Mouse (Mus musculus): ENCODE data around the gene Carns1. TPM values are rescaled to one million over a fixed set of nuclear protein-coding genes. Genes with fewer than 3 reads are reported as not detected.

Gene Carns1
- polyA plus RNA-seq, 1 experiment from 2014 or later: 5.9 TPM

DNA sequence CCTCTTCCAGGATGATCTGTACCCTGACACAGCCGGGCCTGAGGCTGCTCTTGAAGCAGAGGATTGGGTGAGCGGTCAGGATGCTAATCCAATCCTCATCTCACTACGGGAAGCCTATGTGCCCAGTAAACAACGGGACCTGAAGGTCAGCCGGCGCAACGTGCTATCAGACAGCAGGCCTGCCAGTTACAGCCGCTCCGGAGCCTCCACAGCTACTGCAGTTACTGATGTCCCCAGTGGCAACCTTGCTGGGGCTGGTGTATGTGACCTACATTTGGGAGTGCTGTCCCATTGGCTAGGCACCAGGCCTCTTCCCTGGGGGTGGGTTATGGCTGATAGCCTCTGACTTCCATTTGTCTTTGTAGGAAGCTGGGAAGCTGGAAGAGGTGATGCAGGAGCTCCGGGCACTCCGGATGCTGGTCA is 22.0 kb downstream of the Carns1 start, which contains the start of gene Ptprcap:
Gene Ptprcap, plus strand, starts transcription at position 373 of the 423 bp plus-strand sequence.
- Histone ChIP-seq H3K27ac (replicated peaks) (peak within 1 kb of the TSS; percentile 3; the same call in 1 of the 2 replicates), H3K4me3 (replicated peaks) (no peak within 1 kb of the TSS), H3K27me3 (replicated peaks) (no peaks in the 10 kb centered on the region), H3K4me1 (peaks cover 25% of the 10 kb centered on the region), H3K9ac (replicated peaks) (no peak within 1 kb of the TSS), H3K4me2 (no peak within 1 kb of the TSS), H3K36me3 (peaks cover 48% of the 10 kb centered on the region), H3K9me3 (replicated peaks) (no peaks in the 10 kb centered on the region)
- no peak for ATAC-seq (ENCODE audit: low FRiP score)
- 74% methylated on average over 11 of the region's 11 CpGs for WGBS

- H3K27me3 ChIP-seq (replicated peaks): no peaks in the 10 kb centered on the region
- no peaks in the 10 kb centered on the region for H3K9me3 ChIP-seq (replicated peaks)
- H3K4me2 ChIP-seq: no peak overlapping the region
- H3K4me1 ChIP-seq: peaks cover 31% of the 10 kb centered on the region
- 93% methylated on average over 8 of the region's 8 CpGs for WGBS
- H3K36me3 ChIP-seq: peaks cover 42% of the 10 kb centered on the region
- no peak for ATAC-seq (ENCODE audit: low FRiP score)
- H3K27ac ChIP-seq (replicated peaks): peak overlapping the region; percentile 3; the same call in 1 of the 2 replicates
- H3K4me3 ChIP-seq (replicated peaks): no peak overlapping the region
- no peak overlapping the region for H3K9ac ChIP-seq (replicated peaks)
These were observed 22.6 kb downstream of the Carns1 start for GRCm38 (mm10) chr19:4152445-4153231.

DNA sequence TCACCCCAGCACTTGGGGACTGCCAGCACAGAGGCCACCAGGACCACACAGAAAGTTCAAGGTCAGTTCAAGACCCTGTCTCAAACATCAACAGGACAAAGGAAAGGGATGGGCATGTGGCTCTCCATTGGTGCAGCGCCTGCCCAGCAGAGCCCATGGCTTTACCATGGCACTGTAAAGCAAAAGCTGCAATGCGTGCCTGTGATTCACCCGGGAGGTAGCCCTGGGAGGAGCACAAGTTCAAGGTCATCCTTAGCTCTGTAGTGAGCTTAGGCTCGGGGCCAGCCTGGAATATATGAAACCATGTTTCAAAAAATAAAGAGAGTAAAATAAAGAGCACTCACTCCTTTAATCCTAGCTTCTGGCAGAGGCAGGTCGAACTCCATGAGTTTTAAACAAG is 23.4 kb downstream of the Carns1 start:
- ATAC-seq (ENCODE audit: low FRiP score): no peak
- H3K27ac ChIP-seq (replicated peaks): no peak overlapping the region
- H3K4me2 ChIP-seq: no peak overlapping the region
- H3K36me3 ChIP-seq: peaks cover 34% of the 10 kb centered on the region
- no peak overlapping the region for H3K9ac ChIP-seq (replicated peaks)
- no peaks in the 10 kb centered on the region for H3K27me3 ChIP-seq (replicated peaks)
- WGBS: 87% methylated on average over 5 of the region's 5 CpGs
- H3K4me3 ChIP-seq (replicated peaks): no peak overlapping the region
- peaks cover 32% of the 10 kb centered on the region for H3K4me1 ChIP-seq
- H3K9me3 ChIP-seq (replicated peaks): no peaks in the 10 kb centered on the region

- H3K9me3 ChIP-seq (replicated peaks): no peaks in the 10 kb centered on the region
- H3K27me3 ChIP-seq (replicated peaks): no peaks in the 10 kb centered on the region
- 73% methylated on average over 5 of the region's 5 CpGs for WGBS
- H3K9ac ChIP-seq (replicated peaks): no peak overlapping the region
- no peak overlapping the region for H3K4me3 ChIP-seq (replicated peaks)
- H3K4me1 ChIP-seq: peaks cover 32% of the 10 kb centered on the region
- H3K27ac ChIP-seq (replicated peaks): no peak overlapping the region
- H3K36me3 ChIP-seq: peaks cover 30% of the 10 kb centered on the region
- no peak for ATAC-seq (ENCODE audit: low FRiP score)
- no peak overlapping the region for H3K4me2 ChIP-seq
These were observed 23.8 kb downstream of the Carns1 start for GRCm38 (mm10) chr19:4151488-4151860.

DNA sequence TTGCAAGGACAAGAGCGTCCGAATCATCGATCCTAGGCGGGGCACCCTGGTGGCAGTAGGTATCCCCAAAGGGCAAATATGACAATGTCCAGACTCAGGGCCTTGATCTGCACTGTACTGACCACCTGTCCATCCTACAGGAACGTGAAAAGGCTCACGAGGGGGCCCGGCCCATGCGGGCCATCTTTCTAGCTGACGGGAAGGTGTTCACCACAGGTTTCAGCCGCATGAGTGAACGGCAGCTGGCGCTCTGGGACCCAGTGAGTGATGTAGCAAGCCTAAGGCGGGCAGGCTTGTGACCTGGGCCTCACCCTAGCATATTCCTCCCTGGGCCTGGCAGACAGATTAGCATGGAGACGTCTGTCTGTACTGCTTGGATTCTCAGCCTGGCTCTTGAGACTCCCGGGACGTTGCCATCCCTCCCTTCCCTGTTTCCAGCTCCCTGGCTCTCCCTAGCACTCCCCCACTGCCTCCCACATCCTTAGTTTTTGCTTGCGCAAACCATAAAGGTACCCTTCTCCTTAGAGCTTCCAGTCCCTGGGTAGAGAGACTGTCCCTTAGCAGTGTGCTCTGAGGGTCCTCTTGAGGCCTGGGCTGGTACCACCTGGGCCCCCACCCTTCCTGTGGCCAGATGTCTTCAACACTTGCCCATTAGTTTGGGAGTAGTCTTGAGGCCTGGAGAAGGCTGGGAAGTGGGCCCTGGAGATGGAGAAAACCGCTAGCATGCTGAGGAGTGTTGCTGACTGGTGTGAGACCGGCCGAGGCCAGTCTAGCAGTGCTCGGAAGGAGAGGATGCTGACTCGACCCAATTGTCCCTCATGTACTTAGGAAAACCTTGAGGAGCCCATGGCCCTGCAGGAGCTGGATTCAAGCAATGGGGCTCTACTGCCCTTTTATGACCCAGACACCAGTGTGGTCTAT is 24.5 kb downstream of the Carns1 start:
- H3K4me1 ChIP-seq: peaks cover 32% of the 10 kb centered on the region
- no peak for ATAC-seq (ENCODE audit: low FRiP score)
- H3K27ac ChIP-seq (replicated peaks): no peak overlapping the region
- no peaks in the 10 kb centered on the region for H3K27me3 ChIP-seq (replicated peaks)
- WGBS: 90% methylated on average over 22 of the region's 22 CpGs
- no peaks in the 10 kb centered on the region for H3K9me3 ChIP-seq (replicated peaks)
- H3K9ac ChIP-seq (replicated peaks): no peak overlapping the region
- no peak overlapping the region for H3K4me3 ChIP-seq (replicated peaks)
- no peak overlapping the region for H3K4me2 ChIP-seq
- H3K36me3 ChIP-seq: peaks cover 24% of the 10 kb centered on the region

- ATAC-seq (ENCODE audit: low FRiP score): no peak
- peak overlapping the region; percentile 89 for H3K4me2 ChIP-seq
- H3K27me3 ChIP-seq (replicated peaks): no peaks in the 10 kb centered on the region
- peaks cover 32% of the 10 kb centered on the region for H3K4me1 ChIP-seq
- peaks cover 22% of the 10 kb centered on the region; the same call in 1 of the 2 replicates for H3K36me3 ChIP-seq
- H3K27ac ChIP-seq (replicated peaks): no peak overlapping the region
- H3K9me3 ChIP-seq (replicated peaks): no peaks in the 10 kb centered on the region
- no peak overlapping the region for H3K9ac ChIP-seq (replicated peaks)
- WGBS: 92% methylated on average over 17 of the region's 17 CpGs
- H3K4me3 ChIP-seq (replicated peaks): no peak overlapping the region; the same call in 1 of the 2 replicates
These were observed 25.4 kb downstream of the Carns1 start for GRCm38 (mm10) chr19:4149764-4150461.

- Histone ChIP-seq H3K36me3 (peaks cover 22% of the 10 kb centered on the region; the same call in 1 of the 2 replicates), H3K27me3 (replicated peaks) (no peaks in the 10 kb centered on the region), H3K27ac (replicated peaks) (no peak overlapping the region), H3K4me3 (replicated peaks) (peak overlapping the region; percentile 83), H3K9me3 (replicated peaks) (no peaks in the 10 kb centered on the region), H3K9ac (replicated peaks) (peak overlapping the region; percentile 86), H3K4me2 (peak overlapping the region; percentile 89), H3K4me1 (peaks cover 32% of the 10 kb centered on the region)
- 93% methylated on average over 11 of the region's 11 CpGs for WGBS
- no peak for ATAC-seq (ENCODE audit: low FRiP score)
These were observed 26.0 kb downstream of the Carns1 start for GRCm38 (mm10) chr19:4149283-4149682.

DNA sequence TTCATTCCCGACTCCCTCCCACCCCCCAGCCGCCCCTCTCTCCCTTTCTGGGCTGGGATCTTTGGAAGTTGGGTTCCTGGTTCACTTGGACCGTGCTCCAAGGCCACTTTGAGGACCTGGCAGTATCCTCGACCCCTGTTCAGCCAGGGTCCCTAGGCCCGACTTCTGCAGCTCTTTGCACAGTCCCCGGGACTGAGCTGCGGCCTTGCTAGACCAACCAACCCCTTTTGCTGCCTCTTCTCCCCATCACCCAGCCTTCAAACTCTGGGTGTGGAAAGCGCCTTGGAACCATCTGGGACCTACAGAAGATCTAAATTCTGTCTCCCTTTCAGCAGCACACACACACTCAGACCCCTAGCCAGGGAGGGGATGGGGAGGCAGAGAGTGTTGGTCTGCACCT is 26.5 kb downstream of the Carns1 start:
- peak overlapping the region; percentile 83 for H3K4me3 ChIP-seq (replicated peaks)
- H3K4me1 ChIP-seq: peaks cover 32% of the 10 kb centered on the region
- H3K36me3 ChIP-seq: peaks cover 21% of the 10 kb centered on the region; the same call in 1 of the 2 replicates
- peak overlapping the region; percentile 86 for H3K9ac ChIP-seq (replicated peaks)
- H3K27me3 ChIP-seq (replicated peaks): no peaks in the 10 kb centered on the region
- H3K27ac ChIP-seq (replicated peaks): peak overlapping the region; percentile 78
- ATAC-seq (ENCODE audit: low FRiP score): peak; percentile 21; the same call in 1 of the 2 replicates
- H3K9me3 ChIP-seq (replicated peaks): no peaks in the 10 kb centered on the region
- peak overlapping the region; percentile 89 for H3K4me2 ChIP-seq
- WGBS: 3% methylated on average over 7 of the region's 8 CpGs

DNA sequence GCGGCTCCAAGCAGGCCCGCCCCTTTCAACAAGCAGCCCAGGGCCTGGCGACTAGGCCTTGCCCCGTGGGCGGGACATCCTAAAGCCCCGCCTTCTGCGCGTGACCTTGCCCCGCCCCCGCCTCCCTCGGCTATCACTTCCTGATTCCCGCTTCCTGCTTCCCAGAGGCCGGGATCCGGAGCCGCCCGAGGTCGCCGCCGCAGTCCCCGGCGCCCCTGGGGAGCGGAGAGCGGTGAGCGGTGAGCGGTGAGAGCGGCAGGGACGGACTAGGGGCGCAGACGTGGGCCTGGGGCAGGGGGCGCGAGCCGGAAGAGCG is 26.8 kb downstream of the Carns1 start, which contains the start of gene Coro1b:
Gene Coro1b, plus strand, starts transcription at position 129 of the 316 bp plus-strand sequence.
- Histone ChIP-seq H3K36me3 (peaks cover 17% of the 10 kb centered on the region; the same call in 1 of the 2 replicates), H3K4me1 (peaks cover 32% of the 10 kb centered on the region), H3K4me3 (replicated peaks) (peak within 1 kb of the TSS; percentile 83), H3K27ac (replicated peaks) (peak within 1 kb of the TSS; percentile 78), H3K9me3 (replicated peaks) (no peaks in the 10 kb centered on the region), H3K4me2 (peak within 1 kb of the TSS; percentile 89), H3K9ac (replicated peaks) (peak within 1 kb of the TSS; percentile 86), H3K27me3 (replicated peaks) (no peaks in the 10 kb centered on the region)
- WGBS: under 1% methylated on average over 30 of the region's 33 CpGs
- ATAC-seq (ENCODE audit: low FRiP score): peak; percentile 95

GRCm38 (mm10) chr19:4147782-4148490 is 27.3 kb downstream of the Carns1 start:
- 37% methylated on average over 9 of the region's 9 CpGs for WGBS
- peak overlapping the region; percentile 89 for H3K4me2 ChIP-seq
- H3K27ac ChIP-seq (replicated peaks): peak overlapping the region; percentile 78
- H3K4me1 ChIP-seq: peaks cover 32% of the 10 kb centered on the region
- ATAC-seq (ENCODE audit: low FRiP score): peak; percentile 15; the same call in 1 of the 2 replicates
- H3K4me3 ChIP-seq (replicated peaks): peak overlapping the region; percentile 83
- peaks cover 14% of the 10 kb centered on the region; the same call in 1 of the 2 replicates for H3K36me3 ChIP-seq
- no peaks in the 10 kb centered on the region for H3K27me3 ChIP-seq (replicated peaks)
- peak overlapping the region; percentile 86 for H3K9ac ChIP-seq (replicated peaks)
- no peaks in the 10 kb centered on the region for H3K9me3 ChIP-seq (replicated peaks)

Data from neural tube, embryonic 15.5 days (tissue).